Mouse (Mus musculus) lung, postnatal 4 days (tissue): ENCODE results near the gene Sf3b4.
"Not testable (repeated sequence)": the region's sequence is repeated elsewhere in the genome, so short reads cannot be mapped to it uniquely, and the experiment has no call there.

Source experiments
- DNase-seq, 2 experiments: peaks; one replicate each; pipeline ENCODE4 v3.0.0; 2021

Sf3b4 gene

DNA sequence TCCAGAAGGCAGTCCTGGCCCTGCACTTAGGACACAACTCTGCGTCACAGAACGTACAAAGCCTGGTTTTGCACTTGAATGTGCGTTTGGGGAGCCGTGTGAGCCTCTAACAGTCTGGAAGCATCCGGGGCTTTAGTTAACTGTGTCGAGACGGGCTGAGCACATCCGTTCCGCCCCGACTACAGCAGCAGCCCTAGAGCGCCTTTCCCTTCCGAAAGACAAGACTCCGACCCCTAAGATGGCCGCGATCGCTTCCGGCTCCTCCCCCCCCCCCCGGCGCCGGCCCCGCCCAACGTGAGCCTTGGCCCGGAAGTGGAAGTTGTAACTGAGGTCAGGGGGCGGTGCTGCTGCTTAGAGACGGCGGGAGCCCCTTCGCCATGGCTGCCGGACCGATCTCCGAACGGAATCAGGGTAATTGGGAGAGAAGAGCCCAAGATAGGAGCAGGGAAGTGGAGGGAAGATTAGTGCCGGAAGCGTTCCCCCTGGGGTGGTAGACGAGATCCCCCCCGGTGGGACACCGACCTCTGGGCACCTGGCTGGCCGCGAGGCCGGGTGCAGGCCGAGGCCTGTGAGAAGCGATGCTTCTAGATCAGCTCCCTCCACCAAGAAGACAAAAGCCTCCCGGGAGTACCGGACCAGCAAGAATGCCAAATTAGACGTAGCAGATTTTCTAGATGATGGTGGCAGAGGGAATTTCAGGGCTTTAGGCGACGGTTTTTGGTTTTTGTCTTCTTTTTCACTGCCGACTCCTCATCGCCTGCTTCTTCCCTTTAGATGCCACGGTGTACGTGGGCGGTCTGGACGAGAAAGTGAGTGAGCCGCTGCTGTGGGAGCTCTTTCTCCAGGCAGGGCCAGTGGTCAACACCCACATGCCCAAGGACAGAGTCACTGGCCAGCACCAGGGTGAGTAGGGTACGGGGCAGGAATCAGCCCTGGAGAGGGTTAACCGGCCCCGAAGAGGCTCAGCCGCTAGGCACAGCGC, at the start of gene Sf3b4:
Gene Sf3b4, plus strand, starts transcription at position 136 of the 982 bp plus-strand sequence.
- DNase-seq: peak; percentile 88 to 92

DNA sequence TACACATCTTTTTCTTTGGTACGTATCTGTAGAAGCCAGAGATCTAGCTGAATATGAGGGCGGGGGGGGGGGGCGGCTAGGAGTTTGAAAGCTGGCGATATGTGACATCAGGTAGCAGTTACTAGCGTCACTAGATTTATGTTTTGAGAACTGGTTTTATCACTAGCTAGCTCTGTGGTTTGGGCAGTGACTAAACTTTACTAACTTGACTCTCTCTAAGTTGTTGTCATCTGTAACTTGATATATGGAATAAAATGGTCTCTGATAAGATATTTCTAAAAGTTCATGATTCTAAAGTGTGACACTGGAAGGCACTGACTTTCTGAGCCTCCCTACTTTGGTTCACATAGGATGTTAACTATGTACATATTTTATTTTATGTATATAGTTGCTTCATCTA, 47.9 kb upstream of the Sf3b4 start:
- DNase-seq: no peak

DNA sequence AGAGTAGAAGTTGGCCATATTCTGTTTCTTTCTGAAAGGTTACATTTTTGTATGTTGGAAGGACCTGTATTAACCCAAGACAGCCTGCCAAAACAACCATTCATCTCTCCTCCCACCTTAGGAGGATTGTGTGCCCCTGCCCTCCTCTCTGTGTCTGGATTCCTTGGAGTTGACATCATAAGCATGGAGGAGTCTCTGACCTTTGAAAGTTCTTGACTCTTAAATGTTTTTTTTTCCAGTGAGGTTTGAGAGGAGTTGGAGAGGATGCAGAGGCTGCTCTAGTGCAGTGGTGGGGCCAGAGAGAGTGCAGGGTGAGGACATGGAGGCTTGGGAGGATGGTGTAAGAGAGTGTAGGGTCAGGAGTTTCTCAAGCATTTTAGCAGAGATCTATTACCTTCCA, 44.0 kb upstream of the Sf3b4 start:
- DNase-seq: no peak

DNA sequence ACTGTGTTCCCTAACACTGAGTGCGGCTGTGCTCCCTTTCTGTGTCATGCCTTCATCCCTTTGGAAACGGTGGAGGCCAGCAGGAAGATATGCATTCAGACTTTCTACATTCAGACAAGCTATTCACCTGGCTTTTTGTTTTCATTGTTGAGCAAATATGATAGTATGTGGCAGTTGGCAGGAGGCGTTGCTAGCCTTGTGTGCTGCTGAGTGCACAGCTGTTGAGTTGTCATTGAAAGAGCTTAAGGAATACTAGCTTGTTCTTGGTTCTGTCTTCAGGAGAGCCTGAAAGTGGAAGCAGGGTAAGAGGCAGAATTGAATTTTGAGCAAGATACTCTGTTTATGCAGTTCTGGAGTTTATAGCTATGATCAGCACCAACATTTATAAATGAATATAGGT, 39.7 kb upstream of the Sf3b4 start:
- DNase-seq: no peak

DNA sequence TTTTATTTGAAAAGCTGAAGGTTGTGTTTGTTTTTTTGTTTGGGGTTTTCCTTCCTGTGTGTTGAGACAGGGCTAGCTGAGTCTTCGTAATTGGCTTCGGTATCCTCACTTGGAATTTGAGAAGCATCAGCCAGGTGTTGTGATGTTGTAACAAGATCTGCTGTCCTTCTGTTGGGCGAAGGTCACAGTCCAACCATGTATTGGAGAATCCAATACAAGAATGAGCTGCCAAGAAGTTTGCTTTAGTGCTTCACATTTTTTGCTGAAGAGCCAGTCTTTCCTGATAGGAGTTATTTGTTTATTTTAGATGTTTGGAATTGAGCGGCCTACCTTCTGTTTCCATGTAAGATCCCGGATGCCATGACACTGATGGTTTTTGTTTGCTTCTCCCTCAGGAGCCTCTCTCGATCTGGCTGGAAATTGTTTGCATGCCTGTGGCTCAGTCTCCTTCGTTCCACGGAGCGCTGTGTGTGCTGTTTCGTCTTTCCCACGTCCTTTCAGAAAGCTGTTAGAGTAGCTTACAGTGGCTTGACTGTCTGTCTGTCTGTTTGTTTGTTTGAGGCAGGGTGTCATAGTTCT, 38.7 kb upstream of the Sf3b4 start:
- DNase-seq: no peak

DNA sequence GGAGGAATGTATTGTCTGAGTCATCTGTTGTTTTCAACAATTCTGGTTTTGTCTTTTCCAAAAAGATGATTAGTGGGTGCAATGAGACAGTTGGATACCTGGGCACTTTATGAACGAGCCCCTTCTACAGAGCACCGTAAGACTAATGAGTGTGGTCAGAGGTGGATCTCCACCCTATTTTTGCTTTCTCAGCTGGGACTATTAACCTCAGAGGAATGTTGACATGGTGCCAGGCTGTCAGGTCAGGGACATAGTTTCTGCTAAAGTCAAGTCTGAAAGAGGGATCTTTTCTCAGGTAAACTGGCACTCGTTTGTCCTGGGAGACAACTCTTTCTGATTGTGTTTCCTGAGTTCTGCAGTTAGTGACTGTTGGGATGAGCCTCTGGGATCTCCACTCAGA, 37.1 kb upstream of the Sf3b4 start:
- DNase-seq: no peak

DNA sequence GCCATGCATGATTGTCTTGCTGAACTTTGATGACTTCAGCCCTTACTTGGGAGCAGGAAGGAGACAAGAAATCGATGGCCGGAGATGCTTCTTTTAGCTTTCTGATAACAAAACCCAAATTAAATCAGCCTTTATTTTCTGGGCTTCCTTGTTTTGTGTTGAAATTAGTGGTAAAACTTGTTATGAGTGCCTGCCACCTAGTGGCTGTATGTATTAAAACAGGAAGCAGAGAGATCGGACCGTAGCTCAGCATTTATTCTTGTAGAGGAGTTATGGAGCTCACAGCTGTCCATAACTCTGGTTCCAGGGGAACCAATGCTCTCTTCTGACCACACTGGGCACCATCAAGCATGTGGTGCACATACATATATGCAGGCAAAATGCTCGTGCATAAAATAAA, 24.2 kb upstream of the Sf3b4 start:
- peak in 1 of 2 experiments; percentile 70 for DNase-seq

DNA sequence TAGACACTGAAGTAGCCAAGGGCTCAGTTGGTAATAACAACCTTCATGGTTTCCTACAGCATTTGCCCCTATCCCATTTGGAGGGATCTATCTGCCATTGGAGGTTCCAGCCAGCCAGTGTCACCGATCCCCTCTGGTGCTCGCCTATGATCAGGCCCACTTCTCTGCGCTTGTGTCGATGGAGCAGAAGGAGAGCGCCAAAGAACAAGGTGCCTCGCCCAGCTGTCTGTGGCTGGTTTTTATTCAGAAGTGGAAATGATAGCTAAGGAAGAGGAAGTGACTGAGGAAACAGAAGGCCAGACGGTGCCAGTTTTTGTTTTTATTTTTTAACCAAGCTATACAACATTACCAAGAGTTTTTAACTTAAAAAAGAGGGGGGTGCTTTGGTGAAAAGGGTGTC, 20.3 kb upstream of the Sf3b4 start:
- no peak for DNase-seq

DNA sequence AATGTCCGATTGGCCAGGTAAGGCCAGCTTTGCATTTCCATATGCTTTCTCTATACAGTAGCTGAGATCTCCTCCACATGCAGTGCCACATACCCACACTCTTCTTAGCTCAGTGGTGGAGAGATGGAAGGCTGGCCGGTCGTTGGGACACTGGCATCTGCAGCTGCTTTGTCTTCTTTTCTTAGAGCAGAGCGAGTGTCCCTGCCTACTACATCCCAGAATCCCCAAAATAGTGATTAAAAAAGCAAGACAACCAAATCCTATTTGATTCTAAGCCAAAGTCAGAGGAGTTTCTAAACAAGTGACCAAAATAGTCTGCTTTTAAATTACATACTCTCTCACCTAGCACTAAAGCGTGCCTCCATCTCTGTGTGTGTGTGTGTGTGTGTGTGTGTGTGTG, 19.5 kb upstream of the Sf3b4 start:
- DNase-seq: no peak

DNA sequence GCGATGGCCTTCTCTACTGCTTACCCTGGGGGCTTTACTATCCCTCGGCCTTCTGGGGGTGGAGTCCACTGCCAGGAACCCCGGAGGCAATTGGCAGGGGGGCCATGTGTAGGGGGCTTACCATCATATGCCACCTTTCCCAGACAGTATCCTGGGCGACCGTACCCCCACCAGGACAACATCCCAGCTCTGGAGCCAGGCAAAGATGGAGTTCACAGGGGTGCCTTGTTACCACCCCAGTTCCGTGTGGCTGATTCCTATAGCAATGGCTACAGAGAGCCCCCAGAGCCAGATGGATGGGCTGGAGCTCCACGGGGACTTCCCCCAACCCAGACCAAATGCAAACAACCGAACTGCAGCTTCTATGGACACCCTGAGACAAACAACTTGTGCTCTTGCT, 16.6 kb upstream of the Sf3b4 start:
- no peak for DNase-seq

DNA sequence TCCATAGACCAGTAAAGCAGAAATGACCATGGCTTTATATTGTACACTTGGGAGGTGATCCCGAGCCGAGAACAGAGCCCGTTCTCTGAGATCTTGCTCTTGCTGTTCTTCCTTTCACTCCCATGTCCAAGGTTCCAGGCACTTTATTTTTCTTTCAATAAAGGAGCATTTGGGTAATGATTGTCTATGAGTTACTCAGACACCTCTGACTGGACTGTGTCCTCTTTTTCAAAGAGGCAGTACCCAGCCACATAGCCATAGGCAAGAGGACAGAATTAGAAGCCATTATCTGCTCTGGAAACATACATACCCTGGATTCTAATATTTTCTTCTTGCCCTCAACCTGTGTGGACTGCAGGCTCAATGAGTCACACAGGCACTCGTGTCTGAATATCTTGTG, 12.3 kb upstream of the Sf3b4 start:
- no peak for DNase-seq

DNA sequence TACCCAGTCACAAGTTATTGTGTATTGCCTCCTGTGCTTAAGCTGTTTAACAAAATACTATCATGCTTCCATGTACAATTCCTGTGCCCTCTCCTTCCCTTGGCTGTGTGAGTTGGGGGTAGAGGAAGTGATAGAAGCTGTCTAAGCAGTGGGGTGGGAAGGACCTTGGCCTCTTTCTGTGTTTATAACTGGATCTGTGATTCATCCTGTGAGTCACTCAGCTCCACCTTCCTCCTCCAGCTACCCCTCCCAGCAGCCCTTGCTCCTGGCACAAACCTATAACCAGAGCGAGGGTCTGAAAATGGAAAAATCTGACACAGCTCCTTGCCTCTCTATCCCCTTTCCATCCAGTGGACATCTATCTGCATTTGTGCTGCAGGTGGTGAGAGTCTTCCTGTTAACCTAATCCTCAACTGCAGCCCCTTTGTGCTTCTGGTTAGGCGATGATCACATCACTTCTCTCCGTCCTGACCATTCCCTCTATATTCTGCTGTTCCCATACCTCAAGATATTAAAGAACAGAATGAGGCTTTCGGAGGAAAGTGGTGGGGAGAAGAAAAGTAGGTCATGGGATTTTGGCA, 11.8 kb upstream of the Sf3b4 start:
- DNase-seq: peak; percentile 57 to 60

DNA sequence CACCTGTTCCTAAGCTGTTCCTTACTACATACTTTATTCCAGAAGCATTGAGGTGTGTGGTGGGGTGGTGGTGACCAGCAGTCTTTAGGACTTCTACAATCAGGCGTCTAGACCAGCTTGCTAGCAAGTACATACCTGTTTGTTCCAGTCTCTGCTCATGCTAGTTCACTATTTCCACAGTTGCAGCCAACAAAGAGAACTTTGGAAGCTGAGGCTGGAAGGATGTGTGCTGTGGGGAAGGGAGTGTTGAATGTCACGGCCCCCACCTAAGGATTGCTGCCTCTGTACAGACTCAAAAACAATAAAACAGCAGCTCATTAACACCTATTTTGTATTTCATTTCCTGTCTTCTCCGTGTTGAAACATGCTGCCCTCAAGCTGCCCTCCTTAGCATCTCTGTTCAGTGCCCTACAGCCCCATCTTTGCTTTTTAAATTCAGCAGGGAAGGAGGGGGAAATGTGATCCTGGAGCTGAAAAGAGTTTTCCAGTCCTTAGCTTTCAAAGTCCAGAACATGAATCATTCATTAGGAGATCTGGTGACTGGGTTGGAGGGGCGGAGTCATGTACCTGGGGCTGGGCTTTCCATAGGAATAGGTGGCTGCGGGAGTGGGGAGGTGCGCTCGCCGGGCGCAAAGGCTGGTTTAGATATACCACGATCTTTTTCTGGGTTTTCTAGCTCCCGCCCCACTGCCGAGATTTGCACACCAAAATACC, 11.2 kb upstream of the Sf3b4 start:
- DNase-seq: peak; percentile 54 to 61

DNA sequence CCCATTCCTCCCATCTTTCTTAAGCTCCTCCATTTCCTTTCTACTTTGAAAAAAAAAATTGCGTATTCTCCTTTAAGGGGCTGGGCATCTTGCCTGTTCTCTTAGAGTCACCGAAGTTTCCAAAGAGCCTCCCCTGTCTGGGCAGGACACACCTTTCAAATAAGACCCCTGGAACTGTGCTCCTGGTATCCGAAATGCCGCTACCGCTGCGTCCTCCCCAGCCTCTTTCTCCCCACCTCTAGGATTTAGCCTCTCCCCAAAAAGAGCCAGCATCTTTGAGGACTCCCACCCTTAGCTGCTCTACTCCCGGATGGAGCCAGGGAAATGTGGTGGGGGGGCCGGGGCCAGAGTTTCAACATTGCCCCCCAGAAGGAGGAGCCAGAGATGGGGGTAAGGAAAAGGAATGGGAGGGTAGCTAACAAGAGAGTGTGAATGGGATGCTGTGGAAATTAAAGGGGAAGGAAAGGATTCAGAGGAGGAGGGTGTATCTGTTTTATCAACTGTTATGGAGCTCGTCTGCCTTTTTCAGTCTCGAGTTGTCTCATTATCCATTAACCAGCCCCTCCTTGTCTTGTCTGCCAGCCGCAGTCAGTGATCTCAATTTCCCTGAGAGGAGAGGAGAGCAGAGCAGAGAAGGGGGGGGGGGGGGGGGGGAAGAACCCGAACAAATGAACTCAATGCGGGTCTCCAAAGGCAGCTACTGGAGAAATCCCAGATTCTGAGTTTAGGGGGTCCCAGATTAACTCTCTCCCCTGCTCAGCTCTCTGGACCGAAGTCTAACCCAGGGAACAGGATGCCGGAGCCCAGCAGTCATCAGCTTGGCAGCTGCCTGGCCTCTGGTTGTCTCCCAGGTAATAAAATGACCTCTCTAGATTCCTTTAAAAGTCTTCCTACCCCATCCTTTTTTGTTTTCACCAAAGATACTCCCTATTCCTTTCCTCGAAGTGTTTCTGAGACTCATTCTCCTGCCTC, 10.0 kb upstream of the Sf3b4 start, which contains the start of gene Mtmr11:
Gene Mtmr11, plus strand, starts transcription at position 136 of the 972 bp plus-strand sequence.
- peak in 1 of 2 experiments; percentile 48 for DNase-seq

DNA sequence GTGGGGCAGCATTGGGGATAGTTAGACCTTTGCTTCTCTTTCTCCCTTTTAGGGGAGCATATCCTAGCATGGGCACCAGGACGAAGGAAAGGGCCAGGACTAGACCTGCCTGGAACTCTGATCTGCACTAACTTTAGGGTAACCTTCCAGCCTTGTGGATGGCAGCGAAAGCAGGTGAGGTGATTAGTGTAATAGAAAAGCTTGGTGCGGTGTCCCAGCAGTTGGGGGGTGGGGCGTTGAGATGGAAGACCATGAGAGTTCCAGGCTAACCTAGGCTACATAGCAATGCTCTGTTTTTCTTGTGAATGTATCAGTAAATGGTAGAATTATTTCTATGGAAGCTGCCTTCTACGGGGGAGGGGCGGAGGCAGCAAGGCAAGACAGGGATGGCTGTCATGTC, 9.1 kb upstream of the Sf3b4 start:
- DNase-seq: no peak

DNA sequence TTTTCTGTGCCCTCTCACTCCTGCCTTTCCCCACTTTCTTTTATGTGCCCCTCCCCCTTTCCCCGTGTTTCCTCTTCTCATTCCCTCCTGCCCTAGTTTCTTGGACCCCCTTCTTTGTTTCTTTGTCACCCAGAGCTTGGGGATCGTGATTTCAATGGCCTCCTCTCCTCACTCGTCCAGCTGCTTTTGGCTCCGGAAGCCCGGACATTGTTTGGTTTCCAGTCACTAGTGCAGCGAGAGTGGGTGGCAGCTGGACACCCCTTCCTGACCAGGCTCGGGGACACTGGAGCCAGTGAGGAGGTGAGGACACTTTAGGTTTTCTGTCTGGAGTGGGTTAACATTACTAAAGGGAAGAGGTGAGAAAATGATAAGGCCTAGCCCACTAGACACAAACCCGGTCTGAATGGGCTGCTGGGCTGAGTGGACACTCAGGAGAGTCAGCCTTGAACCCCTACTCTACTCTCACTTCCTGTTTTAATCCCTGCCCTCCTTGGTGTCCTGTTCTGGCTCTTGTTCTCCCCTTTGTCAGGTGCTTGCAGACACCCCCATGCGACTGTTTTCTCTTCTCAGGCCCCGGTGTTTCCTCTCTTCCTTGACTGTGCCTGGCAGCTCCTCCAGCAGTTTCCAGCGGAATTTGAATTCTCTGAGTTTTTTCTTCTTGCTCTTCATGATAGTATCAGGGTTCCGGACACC, 3.5 kb upstream of the Sf3b4 start:
- DNase-seq: peak; percentile 42 to 48

DNA sequence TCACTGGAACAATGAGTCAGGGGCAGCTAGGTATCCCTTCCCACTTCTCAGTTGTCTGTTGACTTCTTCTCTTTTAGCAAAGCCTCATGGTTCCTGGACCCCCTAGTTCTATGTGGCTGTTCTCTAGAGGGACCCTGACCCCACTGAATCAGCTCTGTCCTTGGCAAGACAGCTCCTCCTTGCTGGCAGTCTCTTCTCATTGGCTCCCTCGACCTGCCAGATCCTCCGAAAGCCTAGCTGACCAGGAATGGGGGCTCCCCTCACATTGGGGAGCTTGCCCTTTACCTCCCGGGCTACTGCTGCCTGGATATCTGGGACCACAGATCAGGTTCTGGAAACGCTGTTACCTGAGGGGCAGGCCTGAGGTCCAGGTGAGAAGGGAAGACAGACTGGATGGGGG, 1.9 kb upstream of the Sf3b4 start:
- no peak for DNase-seq

DNA sequence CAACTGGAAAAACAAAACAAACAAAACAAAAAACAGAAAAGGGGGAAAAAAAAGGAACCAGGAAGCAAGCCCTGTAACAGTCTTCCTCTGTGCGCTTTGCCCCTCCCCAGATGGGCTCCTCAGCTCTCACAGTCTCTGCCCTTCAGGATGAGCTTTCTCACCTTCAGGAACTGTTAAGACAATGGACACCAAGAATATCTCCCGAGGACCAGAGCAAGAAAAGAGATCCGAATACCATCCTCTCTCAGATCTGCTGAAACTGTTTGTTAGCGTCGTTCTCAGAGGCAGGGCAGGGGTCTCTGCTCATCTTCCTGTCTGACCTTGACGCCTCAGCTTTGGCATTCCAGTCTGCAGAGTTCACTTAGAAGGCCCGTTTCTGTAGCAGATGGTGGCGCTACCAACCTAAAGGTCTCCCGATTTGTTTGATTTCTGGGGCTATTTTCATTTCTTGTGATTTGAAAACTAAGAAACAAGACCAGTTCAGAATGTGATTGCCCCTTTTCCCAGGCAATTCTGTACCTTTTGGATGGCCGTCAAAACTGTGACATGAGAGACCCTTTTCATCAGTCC, 1.1 kb upstream of the Sf3b4 start:
- no peak for DNase-seq

DNA sequence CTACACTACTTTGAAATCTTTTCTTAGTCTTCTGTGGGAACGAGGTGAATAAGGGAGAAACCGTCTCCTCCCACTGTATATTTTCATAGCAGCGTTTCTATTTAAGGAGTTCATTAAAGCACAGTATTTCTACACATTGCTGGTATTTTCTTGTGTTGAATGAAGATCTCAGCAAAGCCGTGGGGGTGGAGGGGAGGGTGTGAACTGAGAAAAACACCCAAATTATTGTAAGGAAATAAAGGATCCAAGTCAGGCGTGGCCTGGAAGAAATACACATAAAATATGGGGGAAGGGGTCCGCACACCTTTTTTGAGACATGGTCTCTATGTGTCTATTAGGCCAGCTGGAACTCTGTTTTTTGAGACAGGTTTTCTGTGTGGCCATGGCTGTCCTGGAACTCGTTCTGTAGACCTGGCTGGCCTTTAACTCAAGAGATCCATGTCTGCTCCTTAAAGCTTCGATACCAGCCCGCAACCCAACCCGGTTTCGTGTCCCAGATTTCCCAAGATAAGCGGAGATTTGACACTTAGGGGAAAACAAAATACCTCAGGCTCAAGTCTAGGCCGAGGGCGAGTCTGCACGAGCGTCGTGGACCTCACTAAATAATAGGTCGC, 442 bp upstream of the Sf3b4 start:
- DNase-seq: no peak

DNA sequence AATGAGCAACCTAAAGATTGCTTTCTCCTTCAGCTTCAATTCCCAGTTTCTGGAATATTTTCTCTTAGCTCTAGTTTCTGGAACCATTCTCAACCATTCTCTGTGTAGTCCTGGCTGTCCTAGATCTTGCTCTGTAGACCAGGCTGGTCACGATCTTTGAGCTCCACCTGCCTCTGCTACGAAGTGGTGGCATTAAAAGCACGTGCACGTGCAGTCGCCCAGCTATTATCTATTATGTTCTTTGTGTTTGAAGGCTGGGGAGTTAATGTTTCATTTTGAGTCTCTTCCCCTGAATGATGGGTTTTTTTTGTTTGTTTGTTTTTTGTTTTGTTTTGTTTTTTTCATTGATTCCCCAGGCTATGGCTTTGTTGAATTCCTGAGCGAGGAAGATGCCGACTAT, 1.1 kb downstream of the Sf3b4 start:
- no peak for DNase-seq

DNA sequence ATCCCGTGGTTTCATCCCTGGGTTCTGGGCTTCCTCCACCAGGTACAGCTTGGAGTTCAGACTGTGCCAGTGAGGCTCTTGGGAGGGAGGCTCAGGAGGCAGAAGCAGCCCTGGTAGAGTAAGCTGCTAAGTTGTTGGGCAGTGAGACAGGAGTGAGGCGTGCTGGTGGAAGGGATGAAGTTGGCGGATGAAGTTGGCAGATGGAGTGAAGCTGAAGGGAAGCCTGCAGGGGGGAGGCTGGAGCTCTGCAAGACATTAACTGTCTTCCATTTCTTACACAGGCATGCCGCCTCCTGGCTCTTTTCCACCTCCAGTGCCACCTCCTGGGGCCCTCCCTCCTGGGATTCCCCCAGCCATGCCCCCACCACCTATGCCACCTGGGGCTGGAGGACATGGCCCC, 1.9 kb downstream of the Sf3b4 start:
- DNase-seq: not testable (repeated sequence)
